Mouse (Mus musculus): Measurements from ENCODE around the gene Ptprq.

Gene Ptprq

DNA sequence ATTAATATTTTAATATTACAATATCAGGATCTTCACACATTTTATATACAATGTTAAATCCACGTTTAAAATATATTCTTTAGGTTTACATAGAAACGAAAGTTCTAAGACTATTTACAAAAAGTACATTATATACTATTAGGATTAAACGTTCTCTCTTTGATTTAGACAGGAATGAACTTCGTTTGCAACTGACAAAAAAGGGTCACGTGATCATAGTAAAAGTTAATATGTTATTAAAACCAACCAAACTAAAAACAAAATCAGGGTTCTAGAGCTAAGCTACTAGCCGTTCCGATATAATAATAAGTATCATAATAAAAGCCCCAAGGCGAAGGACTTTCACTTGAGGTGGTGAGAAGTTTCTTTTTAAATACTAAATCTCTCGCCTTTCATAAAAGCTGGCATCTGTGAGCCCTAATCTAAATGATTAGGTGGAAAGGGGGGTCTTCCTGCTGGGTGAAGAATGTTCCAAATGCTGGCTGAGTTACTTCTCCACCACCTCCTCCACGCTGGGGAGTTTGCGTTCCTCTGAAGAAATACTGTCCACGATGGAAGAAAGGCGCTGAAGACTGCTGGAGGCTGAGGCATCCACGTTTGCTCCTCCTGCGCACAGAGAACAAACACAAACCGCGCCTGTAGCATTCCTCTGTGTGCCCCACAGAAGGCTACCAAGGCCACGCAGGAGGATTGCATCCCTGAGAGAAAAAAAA lies 226.8 kb downstream of the Ptprq start:
- DNase-seq (ENCODE audit: inconsistent age in 2 of 2, low spot score in 1 of 2): no peak

DNA sequence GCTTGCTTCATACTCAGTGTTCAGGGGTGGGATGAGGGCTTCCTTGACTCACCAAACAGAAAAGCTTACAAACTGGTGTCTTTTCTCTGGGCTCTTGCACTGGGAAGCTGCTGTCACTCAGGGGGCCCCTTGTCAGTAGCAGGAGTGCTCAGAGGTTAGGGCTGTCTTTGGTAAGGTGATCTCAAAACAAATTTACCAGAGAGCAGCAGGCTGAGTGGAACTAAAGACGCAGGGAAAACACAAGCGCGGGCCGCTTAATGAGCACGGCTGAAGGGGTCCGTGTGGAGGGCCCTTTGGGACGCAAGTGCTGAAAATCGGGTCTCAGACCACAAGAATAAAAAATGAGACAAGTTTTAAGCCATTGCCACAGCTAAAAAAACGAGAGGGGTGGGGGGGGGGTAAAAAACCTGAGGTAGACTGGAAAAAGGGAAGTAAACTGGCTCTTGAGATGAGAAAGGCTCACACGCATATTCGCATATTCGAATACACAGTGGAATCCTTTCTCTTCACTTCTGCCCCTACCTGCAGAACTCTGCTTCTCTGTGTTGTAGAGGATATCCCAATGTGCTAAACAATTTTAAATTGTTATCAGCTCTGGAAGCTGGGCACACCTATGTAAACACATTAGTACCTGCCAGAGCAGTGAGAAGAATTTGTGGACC lies 231.1 kb downstream of the Ptprq start:
- no peak for DNase-seq (ENCODE audit: inconsistent age in 2 of 2, low spot score in 1 of 2)

DNA sequence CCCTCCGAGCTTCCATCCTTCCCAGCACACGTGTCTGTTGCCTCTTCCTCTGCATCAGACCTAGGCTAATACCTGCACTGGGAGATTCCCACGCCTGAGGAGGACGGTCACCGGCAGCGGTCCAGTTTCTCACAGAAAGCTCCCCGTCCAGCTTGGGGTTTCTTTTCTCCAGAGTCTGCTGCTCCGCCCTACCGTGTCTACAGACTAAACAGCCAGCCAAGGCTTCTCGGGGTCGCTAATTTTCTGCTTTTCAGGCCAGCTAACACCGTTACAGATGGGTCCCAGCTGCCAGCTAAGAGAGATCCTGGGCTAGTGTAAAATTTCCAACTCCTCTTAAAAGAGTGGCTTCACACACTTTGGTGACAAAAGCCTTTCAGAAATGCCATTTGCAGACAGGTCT lies 233.1 kb downstream of the Ptprq start:
- no peak for DNase-seq (ENCODE audit: inconsistent age in 2 of 2, low spot score in 1 of 2)

DNA sequence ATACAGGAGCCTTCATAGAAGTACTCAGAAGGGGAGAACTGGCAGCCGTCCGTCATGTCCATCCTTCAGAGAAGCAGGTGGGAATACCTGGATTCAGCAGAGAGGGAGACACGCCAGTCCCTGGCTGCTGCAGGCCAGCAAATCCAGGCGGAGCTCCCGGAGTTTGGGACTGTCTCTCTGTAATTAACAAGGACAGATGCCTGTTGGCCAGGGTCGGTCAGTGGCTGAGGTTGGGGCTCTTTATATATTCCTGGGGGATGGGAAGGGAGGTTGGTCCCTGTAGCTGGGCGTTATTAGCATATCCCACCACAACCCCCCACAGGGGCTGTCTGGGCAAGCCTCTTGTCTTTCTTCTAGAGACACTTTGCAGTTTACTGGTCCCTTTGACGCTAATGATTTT lies 234.0 kb downstream of the Ptprq start, which contains the start of gene Myf5:
Myf5 (minus strand) TSS at position 265 of the 400 bp plus-strand sequence.
- no peak for DNase-seq (ENCODE audit: inconsistent age in 2 of 2, low spot score in 1 of 2)

DNA sequence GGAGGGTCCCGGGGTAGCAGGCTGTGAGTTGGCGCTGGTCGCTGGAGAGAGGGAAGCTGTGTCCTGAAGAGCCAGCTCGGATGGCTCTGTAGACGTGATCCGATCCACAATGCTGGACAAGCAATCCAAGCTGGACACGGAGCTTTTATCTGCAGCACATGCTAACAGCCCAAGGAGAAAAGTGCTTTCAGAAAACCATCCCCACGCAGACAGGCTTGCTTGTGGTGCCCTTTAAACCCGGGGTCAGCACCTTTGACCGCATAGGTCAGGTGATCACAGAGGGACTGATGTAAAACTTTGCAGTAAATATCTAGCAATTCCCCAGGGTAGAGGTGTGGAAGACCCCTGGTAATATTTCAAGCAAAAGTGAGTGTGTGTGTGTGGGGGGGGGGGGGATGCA lies 235.8 kb downstream of the Ptprq start:
- no peak for DNase-seq (ENCODE audit: inconsistent age in 2 of 2, low spot score in 1 of 2)

DNA sequence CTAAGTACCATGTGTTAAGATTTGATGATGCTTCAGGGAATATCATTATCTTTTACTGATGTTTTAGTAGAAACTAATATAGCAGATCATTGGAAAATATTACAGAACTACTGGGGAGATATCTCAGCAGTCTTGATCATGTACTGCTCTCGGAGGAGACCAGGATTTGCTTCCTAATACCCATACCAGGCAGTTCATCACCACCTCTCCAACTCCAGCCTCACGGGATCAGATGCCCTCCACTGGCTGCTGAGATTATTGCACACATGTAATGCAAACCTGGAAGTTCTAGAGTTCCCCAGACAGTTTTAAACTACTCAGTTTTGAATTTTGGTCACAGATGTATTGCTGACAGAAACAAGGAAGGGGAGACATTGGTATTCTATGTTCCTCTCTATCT lies 246.4 kb downstream of the Ptprq start:
- no peak for DNase-seq (ENCODE audit: inconsistent age in 2 of 2, low spot score in 1 of 2)

DNA sequence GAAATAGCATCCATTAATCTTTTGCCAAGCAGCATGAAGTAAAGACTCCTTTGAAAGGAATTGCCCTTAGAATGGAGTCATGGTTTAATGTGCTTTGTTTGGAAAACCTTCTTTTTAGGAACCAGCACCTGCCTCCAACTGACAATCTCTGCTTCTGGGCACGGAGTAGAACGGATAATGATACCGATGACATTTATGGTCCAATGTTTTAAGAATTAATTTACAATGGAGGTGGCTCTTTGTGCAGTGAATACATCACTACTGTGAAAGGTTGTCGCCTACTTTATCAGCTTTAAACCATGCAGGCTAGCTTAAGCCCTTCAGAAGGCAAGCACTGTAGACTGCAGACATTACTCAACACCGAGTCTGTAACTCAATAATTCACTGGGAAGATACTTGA lies 248.1 kb downstream of the Ptprq start:
- no peak for DNase-seq (ENCODE audit: inconsistent age in 2 of 2, low spot score in 1 of 2)

DNA sequence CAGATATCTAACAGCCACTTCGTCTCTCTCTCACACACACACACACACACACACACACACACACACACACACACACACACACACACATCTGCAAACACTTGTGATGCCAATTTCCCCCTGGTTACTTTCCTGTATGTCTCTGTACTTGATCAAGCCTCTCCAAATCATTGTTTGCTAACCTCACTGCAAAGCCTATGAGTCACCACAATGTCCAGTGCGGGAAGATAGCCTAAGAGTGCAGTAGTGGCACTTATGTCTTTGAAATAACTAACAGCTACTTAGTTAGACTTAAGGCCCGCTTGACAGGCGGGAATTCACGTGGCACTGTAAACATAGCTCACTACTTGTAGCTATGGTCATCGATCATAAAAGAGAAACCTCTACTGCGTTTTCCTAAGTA lies 252.0 kb downstream of the Ptprq start:
- no peak for DNase-seq (ENCODE audit: inconsistent age in 2 of 2, low spot score in 1 of 2)
